Mouse (Mus musculus) testis, adult 2 months (tissue): Measurements from ENCODE around the gene Eif2b4. TPM values are rescaled to one million over a fixed set of nuclear protein-coding genes. Genes with fewer than 3 reads are reported as not detected.
"Not testable (repeated sequence)": the region's sequence is repeated elsewhere in the genome, so short reads cannot be mapped to it uniquely, and the experiment has no call there.

Experiments used
- H3K27ac ChIP-seq: fragments of 200-500 bp; 2 replicates; pipeline ENCODE4 v1.5.1; 2012; ENCODE audit warnings: low read depth, low read length; ENCODE audit not compliant: control insufficient read depth, insufficient read depth
- H3K27me3 ChIP-seq: fragments of 200-500 bp; 2 replicates; pipeline ENCODE4 v1.6.1; 2012; ENCODE audit warnings: mild to moderate bottlenecking, low read length, moderate library complexity; ENCODE audit not compliant: control insufficient read depth, insufficient read depth
- H3K36me3 ChIP-seq: fragments of 200-500 bp; 2 replicates; pipeline ENCODE4 v1.6.1; 2012; ENCODE audit warnings: mild to moderate bottlenecking, low read length; ENCODE audit not compliant: control insufficient read depth, insufficient read depth
- H3K4me1 ChIP-seq: fragments of 200-500 bp; 2 replicates; pipeline ENCODE4 v1.6.1; 2012; ENCODE audit warnings: low read length; ENCODE audit not compliant: control insufficient read depth, insufficient read depth
- H3K4me3 ChIP-seq: fragments of 200-500 bp; 2 replicates; pipeline ENCODE4 v1.5.1; 2012; ENCODE audit warnings: low read depth, mild to moderate bottlenecking, low read length, moderate library complexity, mixed read lengths; ENCODE audit not compliant: control insufficient read depth
- CTCF ChIP-seq: fragments of 200-500 bp; IDR thresholded peaks from 2 replicates; pipeline ENCODE4 v1.5.1; 2012; ENCODE audit warnings: low read depth, mild to moderate bottlenecking, inconsistent platforms, low read length, moderate library complexity; ENCODE audit not compliant: control insufficient read depth, insufficient read depth, insufficient replicate concordance
- POLR2A ChIP-seq: fragments of 200-500 bp; IDR thresholded peaks from 2 replicates; pipeline ENCODE4 v1.6.1; 2012; ENCODE audit warnings: low read depth, mild to moderate bottlenecking, inconsistent platforms, low read length, moderate library complexity; ENCODE audit not compliant: control insufficient read depth
- polyA plus RNA-seq: library from polyadenylated mRNA; depleted of rRNA; stranded (reverse); fragments of >200 nt; gene quantifications from 2 replicates; pipeline ENCODE4 v1.2.3, GENCODE M21; 2012

Gene Eif2b4
- polyA plus RNA-seq, 1 experiment: 107 TPM

DNA sequence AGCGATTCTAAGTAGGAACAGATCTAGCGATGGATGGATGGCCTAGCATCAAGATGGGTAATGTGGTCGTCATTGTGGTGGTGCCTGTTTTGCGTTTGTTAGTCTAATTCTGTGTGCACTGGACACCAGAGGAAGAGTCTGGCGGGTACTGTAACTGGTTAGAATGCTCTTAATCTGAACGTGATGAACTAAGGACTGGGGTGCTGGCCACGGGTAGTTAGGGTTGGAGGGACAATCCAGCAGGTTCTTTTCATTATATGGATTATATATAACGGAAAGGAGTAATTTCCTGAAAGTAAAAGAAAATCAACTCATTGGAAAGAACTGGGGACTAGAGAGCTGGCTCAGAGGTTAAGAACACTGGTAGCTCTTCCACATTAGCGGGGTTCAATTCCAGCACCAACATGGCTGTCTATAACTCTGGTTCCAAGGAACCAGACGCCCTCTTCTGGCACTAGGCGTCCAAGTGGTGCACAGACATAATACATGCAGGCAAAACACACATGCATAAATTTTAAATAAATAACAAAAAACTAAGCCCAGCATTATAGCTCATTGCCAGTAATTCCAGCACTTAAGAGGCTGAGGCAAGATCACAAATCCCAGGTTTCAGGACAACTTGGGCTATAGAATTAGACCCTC, 28.2 kb upstream of the Eif2b4 start:
- Histone ChIP-seq H3K4me1 (no peaks in the 10 kb centered on the region), H3K36me3 (no peaks in the 10 kb centered on the region), H3K27ac (peak overlapping the region; percentile 100), H3K4me3 (peak overlapping the region; percentile 99), H3K27me3 (no peaks in the 10 kb centered on the region)
- TF ChIP-seq POLR2A: no peak
- no peak for TF ChIP-seq CTCF

- Histone ChIP-seq H3K36me3 (no peaks in the 10 kb centered on the region), H3K4me1 (no peaks in the 10 kb centered on the region), H3K27me3 (no peaks in the 10 kb centered on the region), H3K4me3 (peak within 1 kb of the TSS; percentile 99), H3K27ac (peak within 1 kb of the TSS; percentile 100)
- no peak for TF ChIP-seq CTCF
- TF ChIP-seq POLR2A: peak; percentile 100
Measured at GRCm38 (mm10) chr5:31220448-31221303, 27.4 kb upstream of the Eif2b4 start, which contains the start of gene Ppm1g. TSS of gene Ppm1g (minus strand) at chr5:31220687.

GRCm38 (mm10) chr5:31219911-31220447, 26.7 kb upstream of the Eif2b4 start:
- no peak for TF ChIP-seq CTCF
- no peak for TF ChIP-seq POLR2A
- Histone ChIP-seq H3K27me3 (no peaks in the 10 kb centered on the region), H3K4me1 (no peaks in the 10 kb centered on the region), H3K27ac (peak overlapping the region; percentile 99), H3K4me3 (peak overlapping the region; percentile 99), H3K36me3 (no peaks in the 10 kb centered on the region)

DNA sequence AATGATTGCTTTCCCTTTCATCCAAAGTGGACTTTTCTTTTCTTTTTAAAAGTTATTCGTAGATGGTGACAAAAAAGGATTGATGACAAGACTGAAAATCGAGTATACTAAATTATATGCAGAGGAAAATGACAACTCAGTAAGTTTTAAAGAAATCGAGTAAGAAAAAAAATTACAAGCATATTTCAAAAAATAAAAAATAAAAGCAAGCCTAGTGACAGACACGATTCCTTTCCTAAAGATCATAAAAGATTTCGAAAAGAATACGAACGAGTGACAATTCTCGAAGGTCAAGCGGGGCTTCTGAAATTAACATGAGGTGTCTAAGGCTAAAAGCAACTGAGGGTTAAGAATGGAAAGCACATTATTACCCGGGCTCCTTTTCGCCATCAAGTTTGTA, 26.2 kb upstream of the Eif2b4 start:
- peak overlapping the region; percentile 99 for H3K27ac ChIP-seq
- H3K27me3 ChIP-seq: no peaks in the 10 kb centered on the region
- no peaks in the 10 kb centered on the region for H3K36me3 ChIP-seq
- no peaks in the 10 kb centered on the region for H3K4me1 ChIP-seq
- TF ChIP-seq CTCF: no peak
- TF ChIP-seq POLR2A: no peak
- peak overlapping the region; percentile 99 for H3K4me3 ChIP-seq

GRCm38 (mm10) chr5:31219070-31219469, 25.8 kb upstream of the Eif2b4 start:
- Histone ChIP-seq H3K36me3 (no peaks in the 10 kb centered on the region), H3K27ac (no peak overlapping the region), H3K27me3 (no peaks in the 10 kb centered on the region), H3K4me3 (no peak overlapping the region; the same call in 1 of the 2 replicates), H3K4me1 (no peaks in the 10 kb centered on the region)
- no peak for TF ChIP-seq POLR2A
- no peak for TF ChIP-seq CTCF

GRCm38 (mm10) chr5:31218294-31218693, 25.1 kb upstream of the Eif2b4 start:
- H3K27me3 ChIP-seq: no peaks in the 10 kb centered on the region
- no peak for TF ChIP-seq CTCF
- TF ChIP-seq POLR2A: no peak
- no peaks in the 10 kb centered on the region for H3K4me1 ChIP-seq
- H3K36me3 ChIP-seq: no peaks in the 10 kb centered on the region
- H3K4me3 ChIP-seq: no peak overlapping the region
- H3K27ac ChIP-seq: no peak overlapping the region

- H3K4me1 ChIP-seq, H3K27me3 ChIP-seq, H3K4me3 ChIP-seq, H3K27ac ChIP-seq, H3K36me3 ChIP-seq: not testable (repeated sequence)
Measured at GRCm38 (mm10) chr5:31216554-31216953, 23.3 kb upstream of the Eif2b4 start.
